Mouse (Mus musculus): ENCODE data around the gene Col8a1. TPM values are rescaled to one million over a fixed set of nuclear protein-coding genes. Genes with fewer than 3 reads are reported as not detected.

Gene Col8a1
- 2.3 and 2.9 TPM in 2 replicates for polyA plus RNA-seq (2014; fragmentation: Nextera tagmentation; extraction: Ambion mirVana)

GRCm38 (mm10) chr16:57754526-57755125, at the start of gene Col8a1:
Gene Col8a1 (minus strand): TSS chr16:57754737.
- H3K36me3 ChIP-seq (ENCODE audit: control insufficient read depth, insufficient read depth, low read length), result no peaks in the 10 kb centered on the region
- H3K4me1 ChIP-seq (replicated peaks; ENCODE audit: control insufficient read depth, insufficient read depth, low read length), result no peaks in the 10 kb centered on the region
- no peaks in the 10 kb centered on the region for H3K9me3 ChIP-seq (ENCODE audit: control insufficient read depth, low read length)
- peak within 1 kb of the TSS; percentile 2; the same call in 1 of the 2 replicates for H3K9ac ChIP-seq (ENCODE audit: low read depth, low read length)
- ATAC-seq (ENCODE audit: low FRiP score) (peak; percentile 57), DNase-seq (ENCODE audit: low spot score) (peak; percentile 18)
- H3K27me3 ChIP-seq (ENCODE audit: control insufficient read depth, insufficient read depth, low read length), result no peaks in the 10 kb centered on the region
- H3K27ac ChIP-seq (ENCODE audit: low read depth, low read length), result no peak within 1 kb of the TSS
- H3K4me2 ChIP-seq (replicated peaks; ENCODE audit: low read depth, low read length), result peak within 1 kb of the TSS; percentile 52
- peak within 1 kb of the TSS; percentile 14 for H3K4me3 ChIP-seq (ENCODE audit: low read depth, low read length)
- WGBS, result 4% methylated on average over 19 of the region's 19 CpGs

- Histone ChIP-seq H3K4me1 (replicated peaks; ENCODE audit: control insufficient read depth, insufficient read depth, low read length) (no peaks in the 10 kb centered on the region), H3K4me3 (ENCODE audit: low read depth, low read length) (no peak overlapping the region), H3K27me3 (ENCODE audit: control insufficient read depth, insufficient read depth, low read length) (no peaks in the 10 kb centered on the region), H3K9ac (ENCODE audit: low read depth, low read length) (no peak overlapping the region), H3K27ac (ENCODE audit: low read depth, low read length) (no peak overlapping the region), H3K4me2 (replicated peaks; ENCODE audit: low read depth, low read length) (no peak overlapping the region), H3K9me3 (ENCODE audit: control insufficient read depth, low read length) (no peaks in the 10 kb centered on the region), H3K36me3 (ENCODE audit: control insufficient read depth, insufficient read depth, low read length) (no peaks in the 10 kb centered on the region)
- WGBS, result 96% methylated on average over 2 of the region's 2 CpGs
- DNase-seq (ENCODE audit: low spot score) (no peak), ATAC-seq (ENCODE audit: low FRiP score) (no peak)
These were observed 47.3 kb upstream of the Col8a1 start for GRCm38 (mm10) chr16:57801886-57802285.

GRCm38 (mm10) chr16:57796321-57796720, 41.8 kb upstream of the Col8a1 start:
- no peaks in the 10 kb centered on the region for H3K9me3 ChIP-seq (ENCODE audit: control insufficient read depth, low read length)
- WGBS, result 66% methylated on average over 6 of the region's 6 CpGs
- H3K4me1 ChIP-seq (replicated peaks; ENCODE audit: control insufficient read depth, insufficient read depth, low read length), result no peaks in the 10 kb centered on the region
- H3K4me2 ChIP-seq (replicated peaks; ENCODE audit: low read depth, low read length), result no peak overlapping the region
- no peak overlapping the region for H3K27ac ChIP-seq (ENCODE audit: low read depth, low read length)
- no peak overlapping the region for H3K9ac ChIP-seq (ENCODE audit: low read depth, low read length)
- DNase-seq (ENCODE audit: low spot score), result no peak
- H3K4me3 ChIP-seq (ENCODE audit: low read depth, low read length), result no peak overlapping the region
- no peaks in the 10 kb centered on the region for H3K36me3 ChIP-seq (ENCODE audit: control insufficient read depth, insufficient read depth, low read length)
- ATAC-seq (ENCODE audit: low FRiP score), result no peak
- no peaks in the 10 kb centered on the region for H3K27me3 ChIP-seq (ENCODE audit: control insufficient read depth, insufficient read depth, low read length)

GRCm38 (mm10) chr16:57779011-57779410, 24.5 kb upstream of the Col8a1 start:
- no peak overlapping the region for H3K4me2 ChIP-seq (replicated peaks; ENCODE audit: low read depth, low read length)
- H3K9me3 ChIP-seq (ENCODE audit: control insufficient read depth, low read length), result no peaks in the 10 kb centered on the region
- no peaks in the 10 kb centered on the region for H3K4me1 ChIP-seq (replicated peaks; ENCODE audit: control insufficient read depth, insufficient read depth, low read length)
- ATAC-seq (ENCODE audit: low FRiP score), result no peak
- H3K4me3 ChIP-seq (ENCODE audit: low read depth, low read length), result no peak overlapping the region
- no peak overlapping the region for H3K27ac ChIP-seq (ENCODE audit: low read depth, low read length)
- no peak overlapping the region for H3K9ac ChIP-seq (ENCODE audit: low read depth, low read length)
- no peaks in the 10 kb centered on the region for H3K27me3 ChIP-seq (ENCODE audit: control insufficient read depth, insufficient read depth, low read length)
- DNase-seq (ENCODE audit: low spot score), result no peak
- H3K36me3 ChIP-seq (ENCODE audit: control insufficient read depth, insufficient read depth, low read length), result no peaks in the 10 kb centered on the region

- H3K4me3 ChIP-seq (ENCODE audit: low read depth, low read length), result no peak overlapping the region
- no peaks in the 10 kb centered on the region for H3K4me1 ChIP-seq (replicated peaks; ENCODE audit: control insufficient read depth, insufficient read depth, low read length)
- WGBS, result 85% methylated on average over 3 of the region's 3 CpGs
- H3K27ac ChIP-seq (ENCODE audit: low read depth, low read length), result no peak overlapping the region
- no peak for ATAC-seq (ENCODE audit: low FRiP score)
- no peaks in the 10 kb centered on the region for H3K36me3 ChIP-seq (ENCODE audit: control insufficient read depth, insufficient read depth, low read length)
- H3K4me2 ChIP-seq (replicated peaks; ENCODE audit: low read depth, low read length), result no peak overlapping the region
- no peak overlapping the region for H3K9ac ChIP-seq (ENCODE audit: low read depth, low read length)
- no peaks in the 10 kb centered on the region for H3K27me3 ChIP-seq (ENCODE audit: control insufficient read depth, insufficient read depth, low read length)
- no peaks in the 10 kb centered on the region for H3K9me3 ChIP-seq (ENCODE audit: control insufficient read depth, low read length)
- DNase-seq (ENCODE audit: low spot score), result no peak
These were observed 11.1 kb upstream of the Col8a1 start for GRCm38 (mm10) chr16:57765615-57766014.

GRCm38 (mm10) chr16:57759862-57760261, 5.3 kb upstream of the Col8a1 start:
- 77% methylated on average over 2 of the region's 2 CpGs for WGBS
- Histone ChIP-seq H3K4me3 (ENCODE audit: low read depth, low read length) (no peak overlapping the region), H3K9me3 (ENCODE audit: control insufficient read depth, low read length) (no peaks in the 10 kb centered on the region), H3K27ac (ENCODE audit: low read depth, low read length) (no peak overlapping the region), H3K4me2 (replicated peaks; ENCODE audit: low read depth, low read length) (no peak overlapping the region), H3K27me3 (ENCODE audit: control insufficient read depth, insufficient read depth, low read length) (no peaks in the 10 kb centered on the region), H3K9ac (ENCODE audit: low read depth, low read length) (no peak overlapping the region), H3K36me3 (ENCODE audit: control insufficient read depth, insufficient read depth, low read length) (no peaks in the 10 kb centered on the region), H3K4me1 (replicated peaks; ENCODE audit: control insufficient read depth, insufficient read depth, low read length) (no peaks in the 10 kb centered on the region)
- DNase-seq (ENCODE audit: low spot score) (no peak), ATAC-seq (ENCODE audit: low FRiP score) (no peak)

- Histone ChIP-seq H3K27ac (ENCODE audit: low read depth, low read length) (no peak overlapping the region), H3K27me3 (ENCODE audit: control insufficient read depth, insufficient read depth, low read length) (no peaks in the 10 kb centered on the region), H3K36me3 (ENCODE audit: control insufficient read depth, insufficient read depth, low read length) (no peaks in the 10 kb centered on the region), H3K9me3 (ENCODE audit: control insufficient read depth, low read length) (no peaks in the 10 kb centered on the region), H3K9ac (ENCODE audit: low read depth, low read length) (no peak overlapping the region), H3K4me1 (replicated peaks; ENCODE audit: control insufficient read depth, insufficient read depth, low read length) (no peaks in the 10 kb centered on the region), H3K4me2 (replicated peaks; ENCODE audit: low read depth, low read length) (no peak overlapping the region), H3K4me3 (ENCODE audit: low read depth, low read length) (no peak overlapping the region)
- no peak for ATAC-seq (ENCODE audit: low FRiP score)
- no peak for DNase-seq (ENCODE audit: low spot score)
- WGBS, result 50% methylated on average over 4 of the region's 5 CpGs
These were observed 1.2 kb upstream of the Col8a1 start for GRCm38 (mm10) chr16:57755708-57756107.

- peak overlapping the region; percentile 2; the same call in 1 of the 2 replicates for H3K9ac ChIP-seq (ENCODE audit: low read depth, low read length)
These were observed 704 bp upstream of the Col8a1 start for GRCm38 (mm10) chr16:57755241-57755640.

GRCm38 (mm10) chr16:57753539-57754280, 827 bp downstream of the Col8a1 start:
- DNase-seq (ENCODE audit: low spot score), result no peak
- 59% methylated on average over 10 of the region's 10 CpGs for WGBS
- H3K27me3 ChIP-seq (ENCODE audit: control insufficient read depth, insufficient read depth, low read length), result no peaks in the 10 kb centered on the region
- H3K27ac ChIP-seq (ENCODE audit: low read depth, low read length), result no peak overlapping the region
- no peak overlapping the region for H3K4me2 ChIP-seq (replicated peaks; ENCODE audit: low read depth, low read length)
- no peak overlapping the region for H3K9ac ChIP-seq (ENCODE audit: low read depth, low read length)
- H3K9me3 ChIP-seq (ENCODE audit: control insufficient read depth, low read length), result no peaks in the 10 kb centered on the region
- no peak for ATAC-seq (ENCODE audit: low FRiP score)
- no peaks in the 10 kb centered on the region for H3K36me3 ChIP-seq (ENCODE audit: control insufficient read depth, insufficient read depth, low read length)
- no peaks in the 10 kb centered on the region for H3K4me1 ChIP-seq (replicated peaks; ENCODE audit: control insufficient read depth, insufficient read depth, low read length)
- no peak overlapping the region for H3K4me3 ChIP-seq (ENCODE audit: low read depth, low read length)

More at GRCm38 (mm10) chr16:57755241-57755640, 704 bp upstream of the Col8a1 start:
- DNase-seq (ENCODE audit: low spot score), result peak; percentile 27
- ATAC-seq (ENCODE audit: low FRiP score), result peak; percentile 72
- H3K4me3 ChIP-seq (ENCODE audit: low read depth, low read length), result peak overlapping the region; percentile 14
- H3K27ac ChIP-seq (ENCODE audit: low read depth, low read length), result no peak overlapping the region
- H3K9me3 ChIP-seq (ENCODE audit: control insufficient read depth, low read length), result no peaks in the 10 kb centered on the region
- peak overlapping the region; percentile 52 for H3K4me2 ChIP-seq (replicated peaks; ENCODE audit: low read depth, low read length)
- no peaks in the 10 kb centered on the region for H3K4me1 ChIP-seq (replicated peaks; ENCODE audit: control insufficient read depth, insufficient read depth, low read length)
- WGBS, result 23% methylated on average over 12 of the region's 12 CpGs
- H3K36me3 ChIP-seq (ENCODE audit: control insufficient read depth, insufficient read depth, low read length), result no peaks in the 10 kb centered on the region
- no peaks in the 10 kb centered on the region for H3K27me3 ChIP-seq (ENCODE audit: control insufficient read depth, insufficient read depth, low read length)

All from hindbrain, embryonic 11.5 days (tissue).